Mouse (Mus musculus): ENCODE measurements around the gene Syngap1. TPM values are rescaled to one million over a fixed set of nuclear protein-coding genes. Genes with fewer than 3 reads are reported as not detected.
A peak's percentile ranks its signal among the peaks of the same experiment; 100 is the strongest.

Gene Syngap1
- polyA plus RNA-seq, 1 experiment, result 14.8 TPM

GRCm38 (mm10) chr17:26932839-26933398 is 8.1 kb upstream of the Syngap1 start, which contains the start of gene Phf1:
TSS of gene Phf1 (plus strand) at chr17:26933052.
- no peaks in the 10 kb centered on the region for H3K36me3 ChIP-seq (ENCODE audit: control insufficient read depth, insufficient read depth, low read length)
- WGBS, result under 1% methylated on average over 43 of the region's 43 CpGs
- peak; percentile 99 for DNase-seq
- peak; percentile 75 for TF ChIP-seq POLR2A (IDR thresholded peaks at IDR 0.05; ENCODE audit: low read depth, low read length)
- TF ChIP-seq CTCF (conservative IDR thresholded peaks at IDR 0.05; ENCODE audit: insufficient read depth, insufficient read length, low read depth, low read length), result no peak
- H3K27ac ChIP-seq (ENCODE audit: insufficient read depth, low read depth, low read length), result peak within 1 kb of the TSS; percentile 73
- H3K4me3 ChIP-seq (ENCODE audit: insufficient read depth, low read depth, low read length), result peak within 1 kb of the TSS; percentile 79
- H3K4me1 ChIP-seq (ENCODE audit: control insufficient read depth, insufficient read depth, low read length), result peaks cover 11% of the 10 kb centered on the region
- H3K27me3 ChIP-seq (replicated peaks; ENCODE audit: control insufficient read depth, insufficient read depth, low read length), result no peaks in the 10 kb centered on the region

- TF ChIP-seq POLR2A (IDR thresholded peaks at IDR 0.05; ENCODE audit: low read depth, low read length) (no peak), CTCF (conservative IDR thresholded peaks at IDR 0.05; ENCODE audit: insufficient read depth, insufficient read length, low read depth, low read length) (no peak)
- 5% methylated on average over 13 of the region's 13 CpGs for WGBS
- H3K4me3 ChIP-seq (ENCODE audit: insufficient read depth, low read depth, low read length), result peak overlapping the region; percentile 79
Observed at GRCm38 (mm10) chr17:26933419-26933818, 7.6 kb upstream of the Syngap1 start.

DNA sequence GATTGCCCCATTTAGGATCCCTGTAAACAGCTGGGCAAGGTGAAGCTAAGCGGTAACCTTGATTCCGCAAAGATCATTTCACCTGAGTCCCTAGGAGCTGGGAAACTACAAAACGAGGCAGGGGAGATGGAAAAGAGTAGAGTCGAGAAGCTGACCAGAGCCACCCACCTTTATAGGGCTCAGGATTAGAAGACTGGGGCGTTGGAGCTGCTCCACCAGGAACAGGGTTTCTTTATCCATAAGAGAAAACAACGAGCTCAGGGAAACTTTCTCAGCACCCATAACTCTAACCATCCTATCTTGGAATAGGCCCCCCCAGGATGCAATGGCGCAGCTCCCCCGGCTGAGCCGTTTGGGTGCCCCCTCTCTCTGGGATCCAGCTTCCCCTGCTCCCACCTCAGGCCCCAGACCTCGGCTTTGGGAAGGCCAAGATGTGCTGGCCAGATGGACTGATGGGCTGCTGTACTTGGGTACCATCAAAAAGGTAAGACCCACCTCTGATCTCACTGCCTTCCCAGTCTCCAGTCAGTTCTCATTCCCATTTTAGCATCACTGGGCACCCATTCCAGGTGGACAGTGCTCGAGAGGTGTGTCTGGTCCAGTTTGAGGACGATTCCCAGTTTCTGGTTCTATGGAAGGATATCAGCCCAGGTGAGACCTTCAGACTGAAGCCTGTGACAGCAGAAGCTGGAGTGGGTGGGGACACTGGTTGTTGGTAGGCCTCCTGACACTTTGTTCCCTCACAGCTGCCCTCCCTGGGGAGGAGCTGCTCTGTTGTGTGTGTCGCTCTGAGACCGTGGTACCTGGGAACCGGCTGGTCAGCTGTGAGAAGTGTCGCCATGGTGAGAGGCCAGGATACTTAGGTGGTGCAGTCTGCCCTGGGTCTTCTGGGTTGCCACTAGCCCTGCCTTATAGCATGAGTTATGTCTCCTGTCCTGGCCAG is 6.9 kb upstream of the Syngap1 start:
- TF ChIP-seq POLR2A (IDR thresholded peaks at IDR 0.05; ENCODE audit: low read depth, low read length), result no peak
- Histone ChIP-seq H3K27ac (ENCODE audit: insufficient read depth, low read depth, low read length) (no peak overlapping the region), H3K4me1 (ENCODE audit: control insufficient read depth, insufficient read depth, low read length) (peaks cover 12% of the 10 kb centered on the region), H3K27me3 (replicated peaks; ENCODE audit: control insufficient read depth, insufficient read depth, low read length) (no peaks in the 10 kb centered on the region), H3K4me3 (ENCODE audit: insufficient read depth, low read depth, low read length) (peak overlapping the region; percentile 79), H3K36me3 (ENCODE audit: control insufficient read depth, insufficient read depth, low read length) (no peaks in the 10 kb centered on the region)
- WGBS, result 77% methylated on average over 16 of the region's 16 CpGs
- no peak for DNase-seq

More at GRCm38 (mm10) chr17:26933419-26933818, 7.6 kb upstream of the Syngap1 start:
- peak overlapping the region; percentile 73 for H3K27ac ChIP-seq (ENCODE audit: insufficient read depth, low read depth, low read length)
- no peaks in the 10 kb centered on the region for H3K36me3 ChIP-seq (ENCODE audit: control insufficient read depth, insufficient read depth, low read length)
- peaks cover 12% of the 10 kb centered on the region for H3K4me1 ChIP-seq (ENCODE audit: control insufficient read depth, insufficient read depth, low read length)
- DNase-seq, result no peak
- no peaks in the 10 kb centered on the region for H3K27me3 ChIP-seq (replicated peaks; ENCODE audit: control insufficient read depth, insufficient read depth, low read length)

DNA sequence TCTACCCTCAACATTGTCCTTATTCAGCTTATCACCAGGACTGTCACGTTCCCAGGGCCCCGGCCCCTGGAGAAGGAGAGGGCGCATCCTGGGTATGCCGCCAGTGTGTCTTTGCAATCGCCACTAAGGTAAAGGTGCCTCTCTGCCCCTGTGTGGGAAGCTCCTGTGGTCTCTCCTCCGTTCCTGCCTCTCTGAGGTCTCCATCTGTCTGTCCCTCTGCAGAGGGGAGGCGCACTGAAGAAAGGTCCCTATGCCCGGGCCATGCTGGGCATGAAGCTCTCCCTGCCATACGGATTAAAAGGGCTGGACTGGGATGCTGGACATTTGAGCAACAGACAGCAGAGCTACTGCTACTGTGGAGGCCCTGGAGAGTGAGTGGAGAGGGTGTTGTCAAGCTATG is 6.0 kb upstream of the Syngap1 start:
- no peak for DNase-seq
- H3K36me3 ChIP-seq (ENCODE audit: control insufficient read depth, insufficient read depth, low read length), result no peaks in the 10 kb centered on the region
- peaks cover 13% of the 10 kb centered on the region for H3K4me1 ChIP-seq (ENCODE audit: control insufficient read depth, insufficient read depth, low read length)
- H3K4me3 ChIP-seq (ENCODE audit: insufficient read depth, low read depth, low read length), result no peak overlapping the region
- no peak for TF ChIP-seq CTCF (conservative IDR thresholded peaks at IDR 0.05; ENCODE audit: insufficient read depth, insufficient read length, low read depth, low read length)
- TF ChIP-seq POLR2A (IDR thresholded peaks at IDR 0.05; ENCODE audit: low read depth, low read length), result no peak
- H3K27me3 ChIP-seq (replicated peaks; ENCODE audit: control insufficient read depth, insufficient read depth, low read length), result no peaks in the 10 kb centered on the region
- WGBS, result 93% methylated on average over 9 of the region's 9 CpGs
- no peak overlapping the region for H3K27ac ChIP-seq (ENCODE audit: insufficient read depth, low read depth, low read length)

GRCm38 (mm10) chr17:26936453-26936852 is 4.6 kb upstream of the Syngap1 start:
- Histone ChIP-seq H3K4me3 (ENCODE audit: insufficient read depth, low read depth, low read length) (no peak overlapping the region), H3K4me1 (ENCODE audit: control insufficient read depth, insufficient read depth, low read length) (peaks cover 15% of the 10 kb centered on the region), H3K36me3 (ENCODE audit: control insufficient read depth, insufficient read depth, low read length) (no peaks in the 10 kb centered on the region), H3K27ac (ENCODE audit: insufficient read depth, low read depth, low read length) (no peak overlapping the region), H3K27me3 (replicated peaks; ENCODE audit: control insufficient read depth, insufficient read depth, low read length) (no peaks in the 10 kb centered on the region)
- TF ChIP-seq POLR2A (IDR thresholded peaks at IDR 0.05; ENCODE audit: low read depth, low read length), result no peak
- no peak for TF ChIP-seq CTCF (conservative IDR thresholded peaks at IDR 0.05; ENCODE audit: insufficient read depth, insufficient read length, low read depth, low read length)
- DNase-seq, result no peak
- 82% methylated on average over 12 of the region's 12 CpGs for WGBS

- Histone ChIP-seq H3K27me3 (replicated peaks; ENCODE audit: control insufficient read depth, insufficient read depth, low read length) (no peaks in the 10 kb centered on the region), H3K27ac (ENCODE audit: insufficient read depth, low read depth, low read length) (no peak overlapping the region), H3K4me3 (ENCODE audit: insufficient read depth, low read depth, low read length) (no peak overlapping the region), H3K36me3 (ENCODE audit: control insufficient read depth, insufficient read depth, low read length) (no peaks in the 10 kb centered on the region), H3K4me1 (ENCODE audit: control insufficient read depth, insufficient read depth, low read length) (peaks cover 15% of the 10 kb centered on the region)
- 85% methylated on average over 15 of the region's 15 CpGs for WGBS
- TF ChIP-seq POLR2A (IDR thresholded peaks at IDR 0.05; ENCODE audit: low read depth, low read length), result no peak
- TF ChIP-seq CTCF (conservative IDR thresholded peaks at IDR 0.05; ENCODE audit: insufficient read depth, insufficient read length, low read depth, low read length), result no peak
- no peak for DNase-seq
Observed at GRCm38 (mm10) chr17:26936921-26937695, 3.9 kb upstream of the Syngap1 start.

All from kidney, adult 2 months (tissue).